Mouse (Mus musculus) testis, adult 2 months (tissue): ENCODE data around the gene Amn1.

Source experiments
- CTCF ChIP-seq: fragments of 200-500 bp; IDR thresholded peaks from 2 replicates; pipeline ENCODE4 v1.5.1; 2012; ENCODE audit warnings: low read depth, mild to moderate bottlenecking, inconsistent platforms, low read length, moderate library complexity; ENCODE audit not compliant: control insufficient read depth, insufficient read depth, insufficient replicate concordance
- POLR2A ChIP-seq: fragments of 200-500 bp; IDR thresholded peaks from 2 replicates; pipeline ENCODE4 v1.6.1; 2012; ENCODE audit warnings: low read depth, mild to moderate bottlenecking, inconsistent platforms, low read length, moderate library complexity; ENCODE audit not compliant: control insufficient read depth

DNA sequence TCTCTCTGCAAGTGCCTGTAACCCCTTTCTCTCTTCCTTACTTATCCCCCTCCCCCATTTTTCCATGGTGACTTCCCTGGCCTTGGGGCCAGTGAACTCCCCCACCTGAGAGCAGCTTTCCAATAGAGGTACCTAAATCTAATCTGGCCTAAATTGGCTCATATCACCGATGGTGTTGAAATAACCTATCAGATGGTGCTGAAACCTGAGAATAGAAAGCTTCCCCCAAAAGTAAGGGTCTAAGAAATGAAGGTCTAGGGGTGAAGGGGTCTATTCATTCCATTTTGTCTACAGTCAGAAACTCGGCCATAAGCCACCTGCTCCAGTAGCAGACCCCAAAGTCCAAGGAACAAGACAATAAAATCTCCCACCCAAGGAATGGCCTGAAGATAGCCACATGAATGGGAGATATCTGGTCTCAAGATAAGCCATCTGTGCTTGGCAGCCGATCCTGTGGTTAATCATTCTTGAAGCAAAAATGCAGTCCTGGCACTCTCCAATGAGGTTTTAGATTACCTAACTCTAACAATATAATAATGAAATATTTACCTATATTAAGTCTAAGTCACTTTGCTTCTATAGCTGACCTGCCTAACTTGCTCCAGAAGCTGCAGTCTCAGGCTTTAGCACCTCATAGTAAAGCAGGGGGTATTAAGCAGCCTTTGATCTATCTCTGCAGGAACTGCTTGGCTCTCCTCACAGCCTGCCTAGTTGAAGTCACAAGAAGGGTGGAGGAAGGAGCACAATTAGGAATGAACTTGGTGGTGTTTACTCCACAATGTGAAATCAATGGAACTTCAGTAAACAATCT lies 33.3 kb downstream of the Amn1 start:
- TF ChIP-seq POLR2A (no peak), CTCF (no peak)
